Mouse (Mus musculus) intestine, embryonic 14.5 days (tissue): ENCODE results near the gene Zfp654. TPM values are rescaled to one million over a fixed set of nuclear protein-coding genes. Genes with fewer than 3 reads are reported as not detected.
A peak's percentile ranks its signal among the peaks of the same experiment; 100 is the strongest.

Experiments
- ATAC-seq: fragments of 200-750 bp; cut with Nextera tagmentation; replicated peaks from 2 replicates; pipeline ENCODE4 v1.8.0; 2017; ENCODE audit warnings: low read depth, moderate number of reproducible peaks, moderate TSS enrichment, moderate library complexity; ENCODE audit not compliant: low FRiP score, low TSS enrichment
- DNase-seq: peaks from one replicate; pipeline ENCODE4 v3.0.0-alpha.2; 2018; ENCODE audit warnings: low spot score
- H3K27ac ChIP-seq: fragments of 300-500 bp; sonication (generic); 2 replicates; pipeline ENCODE4 v1.5.1; 2014; ENCODE audit warnings: low read depth, mild to moderate bottlenecking, control low read depth
- H3K27me3 ChIP-seq: fragments of 300-500 bp; sonication (generic); replicated peaks from 2 replicates; pipeline ENCODE4 v1.6.1; 2014; ENCODE audit warnings: low read length, control low read depth; ENCODE audit not compliant: control insufficient read depth, insufficient read depth
- H3K36me3 ChIP-seq: fragments of 300-500 bp; sonication (generic); 2 replicates; pipeline ENCODE4 v1.6.1; 2014; ENCODE audit warnings: low read length, control low read depth; ENCODE audit not compliant: control insufficient read depth, insufficient read depth
- H3K4me1 ChIP-seq: fragments of 300-500 bp; sonication (generic); replicated peaks from 2 replicates; pipeline ENCODE4 v1.6.1; 2014; ENCODE audit warnings: low read length, control low read depth, mixed read lengths; ENCODE audit not compliant: control insufficient read depth, insufficient read depth
- H3K4me2 ChIP-seq: fragments of 300-500 bp; sonication (generic); 2 replicates; pipeline ENCODE4 v1.6.1; 2014; ENCODE audit warnings: low read length
- H3K4me3 ChIP-seq: fragments of 300-500 bp; sonication (generic); 2 replicates; pipeline ENCODE4 v1.5.1; 2014; ENCODE audit warnings: low read depth, low read length, control low read depth, mixed read lengths
- H3K9ac ChIP-seq: fragments of 300-500 bp; sonication (generic); 2 replicates; pipeline ENCODE4 v1.6.1; 2014; ENCODE audit warnings: mild to moderate bottlenecking, low read length
- H3K9me3 ChIP-seq: fragments of 300-500 bp; sonication (generic); 2 replicates; pipeline ENCODE4 v1.6.1; 2016; ENCODE audit warnings: low read length, control low read depth; ENCODE audit not compliant: control insufficient read depth
- WGBS: fragments of 180-500 bp; shearing (Covaris S2); extraction: QIAGEN DNeasy Blood & Tissue Kit; methylation state at CpG from one replicate; pipeline ENCODE4 v1.1.7; 2014; 5-methylcytosine and 5-hydroxymethylcytosine counted together
- polyA plus RNA-seq: library from polyadenylated mRNA; unstranded; fragments of >200 nt; fragmentation: Nextera tagmentation; extraction: Ambion mirVana; gene quantifications from 2 replicates; pipeline ENCODE4 v1.2.1, GENCODE M21; 2014

Zfp654 gene
- polyA plus RNA-seq, 1 experiment from 2014 or later, result 7.5 TPM

DNA sequence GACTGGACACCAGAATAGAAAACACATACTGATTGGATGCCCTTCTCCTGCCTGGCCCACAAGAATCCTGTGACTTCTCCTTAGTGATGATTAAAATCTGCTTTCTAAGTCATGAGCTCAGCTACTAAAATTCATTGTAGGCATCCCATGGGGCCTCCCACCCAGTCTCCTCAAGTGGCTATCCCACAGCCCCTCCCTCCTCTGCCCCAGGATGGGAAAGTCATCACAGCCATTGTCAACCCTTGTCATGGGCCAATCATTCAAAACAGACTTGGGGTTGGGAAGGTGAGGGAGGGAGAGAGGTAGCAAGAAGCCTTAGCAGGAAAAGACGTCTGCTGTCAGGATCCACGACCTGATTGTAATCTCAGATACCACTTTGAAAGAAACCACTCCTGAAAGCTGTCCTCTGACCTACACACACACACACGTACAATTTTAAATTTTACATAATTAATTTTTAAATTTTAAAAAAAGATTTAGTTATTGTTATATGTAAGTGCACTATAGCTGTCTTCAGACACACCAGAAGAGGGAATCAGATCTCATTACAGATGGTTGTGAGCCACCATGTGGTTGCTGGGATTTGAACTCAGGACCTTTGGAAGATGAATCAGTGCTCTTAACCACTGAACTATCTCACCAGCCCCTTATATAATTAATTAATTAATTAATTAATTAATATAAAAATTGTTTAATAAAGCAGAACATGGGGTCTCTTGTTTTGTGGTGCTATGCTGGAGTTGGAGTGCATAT lies 97.3 kb downstream of the Zfp654 start:
- Histone ChIP-seq H3K27me3 (no peaks in the 10 kb centered on the region), H3K9me3 (no peaks in the 10 kb centered on the region), H3K4me3 (no peak overlapping the region), H3K4me1 (no peaks in the 10 kb centered on the region), H3K27ac (no peak overlapping the region), H3K4me2 (no peak overlapping the region), H3K36me3 (no peaks in the 10 kb centered on the region), H3K9ac (no peak overlapping the region)
- DNase-seq (no peak), ATAC-seq (no peak)
- 60% methylated on average over 3 of the region's 3 CpGs for WGBS

DNA sequence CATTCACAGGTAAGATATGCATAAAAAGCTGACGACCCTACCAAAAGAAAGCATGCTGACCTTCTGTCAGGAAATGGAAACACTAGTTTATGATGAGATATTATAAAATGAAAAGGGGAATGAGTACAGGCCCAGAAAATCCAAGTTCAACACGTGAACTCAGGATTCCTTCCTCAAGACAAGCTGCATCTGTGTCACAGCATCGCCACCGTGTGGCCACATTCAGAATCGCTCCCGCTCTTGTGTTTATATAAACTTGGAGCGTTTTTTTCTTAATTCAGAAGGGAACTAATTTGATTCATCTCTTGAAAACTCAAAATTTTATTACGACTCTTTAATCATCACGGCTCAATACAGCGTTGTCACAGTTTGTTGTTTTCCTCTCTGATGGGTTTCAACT lies 103.2 kb downstream of the Zfp654 start:
- Histone ChIP-seq H3K27ac (no peak overlapping the region), H3K4me1 (no peaks in the 10 kb centered on the region), H3K4me3 (no peak overlapping the region), H3K36me3 (no peaks in the 10 kb centered on the region), H3K9me3 (no peaks in the 10 kb centered on the region), H3K9ac (no peak overlapping the region), H3K27me3 (no peaks in the 10 kb centered on the region), H3K4me2 (no peak overlapping the region)
- peak; percentile 91 for DNase-seq
- no peak for ATAC-seq
- WGBS, result 10% methylated on average over 10 of the region's 10 CpGs

DNA sequence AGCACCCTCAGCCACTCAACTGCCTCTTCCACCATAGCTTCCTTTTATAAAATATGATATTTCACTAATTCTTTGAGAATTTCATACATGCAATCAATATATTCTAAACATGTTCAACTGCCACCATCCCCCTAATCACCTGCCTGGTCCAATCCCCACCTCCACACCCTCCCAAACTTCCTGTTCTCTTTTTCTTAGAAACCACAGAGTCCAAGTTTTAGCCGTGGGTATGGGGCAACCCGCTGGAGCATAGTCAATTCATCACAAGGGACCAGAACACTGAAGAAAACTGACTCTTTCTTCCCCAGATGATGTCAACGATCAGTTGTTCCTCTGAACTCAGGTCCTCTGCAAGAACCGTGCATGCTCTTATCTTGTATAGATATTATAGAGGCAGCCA lies 106.4 kb downstream of the Zfp654 start:
- H3K9me3 ChIP-seq, result no peaks in the 10 kb centered on the region
- H3K27me3 ChIP-seq, result no peaks in the 10 kb centered on the region
- no peak overlapping the region for H3K9ac ChIP-seq
- 74% methylated on average over 4 of the region's 4 CpGs for WGBS
- H3K36me3 ChIP-seq, result no peaks in the 10 kb centered on the region
- no peak overlapping the region for H3K4me3 ChIP-seq
- no peaks in the 10 kb centered on the region for H3K4me1 ChIP-seq
- ATAC-seq (no peak), DNase-seq (no peak)
- no peak overlapping the region for H3K27ac ChIP-seq
- H3K4me2 ChIP-seq, result no peak overlapping the region

DNA sequence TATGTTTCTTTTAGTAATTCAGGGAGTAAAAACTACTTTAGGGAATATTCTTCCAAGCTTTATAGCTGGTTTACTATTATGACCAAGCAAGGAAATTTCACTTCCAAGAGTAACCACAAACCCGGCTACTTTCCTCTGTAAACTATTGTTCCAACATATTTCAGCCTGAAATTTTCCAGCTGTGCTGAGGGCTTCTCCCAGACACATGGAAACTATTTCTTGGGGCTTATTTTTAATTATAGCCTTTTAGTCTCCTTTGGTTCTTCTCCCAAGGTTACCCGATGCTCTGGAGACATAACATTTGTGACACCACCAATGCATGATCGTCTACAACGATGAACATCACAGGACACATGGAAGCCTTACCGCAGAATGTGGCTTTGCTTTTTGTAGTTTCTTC lies 114.2 kb downstream of the Zfp654 start:
- Histone ChIP-seq H3K9me3 (no peaks in the 10 kb centered on the region), H3K4me3 (no peak overlapping the region), H3K27me3 (no peaks in the 10 kb centered on the region), H3K36me3 (no peaks in the 10 kb centered on the region), H3K9ac (no peak overlapping the region), H3K4me1 (no peaks in the 10 kb centered on the region), H3K4me2 (no peak overlapping the region), H3K27ac (no peak overlapping the region)
- DNase-seq (no peak), ATAC-seq (no peak)
- WGBS, result 54% methylated on average over 5 of the region's 5 CpGs

Other genes with a start within 250 kb of the Zfp654 start
- gene Csnka2ip, start 249.2 kb downstream of the Zfp654 start, polyA plus RNA-seq, result not detected in 2 replicates
- 20.9 and 24.0 TPM in 2 replicates for gene 4930453N24Rik, start 80.5 kb downstream of the Zfp654 start, polyA plus RNA-seq
- 76.6 and 84.6 TPM in 2 replicates for gene Cggbp1, start 344 bp upstream of the Zfp654 start, polyA plus RNA-seq